Mouse (Mus musculus) lung, embryonic 15.5 days (tissue): Measurements from ENCODE around the gene Tspan11. TPM values are rescaled to one million over a fixed set of nuclear protein-coding genes. Genes with fewer than 3 reads are reported as not detected.
A peak's percentile ranks its signal among the peaks of the same experiment; 100 is the strongest.

Experiments
- ATAC-seq: fragments of 200-750 bp; cut with Nextera tagmentation; 2 replicates; pipeline ENCODE4 v1.8.0; 2017; ENCODE audit warnings: moderate number of reproducible peaks, borderline replicate concordance; ENCODE audit not compliant: low FRiP score, low TSS enrichment; ENCODE audit errors: extremely low read depth
- H3K27ac ChIP-seq: fragments of 300-500 bp; sonication (generic); 2 replicates; pipeline ENCODE4 v1.5.1; 2015; ENCODE audit warnings: moderate library complexity, mild to moderate bottlenecking, inconsistent platforms
- H3K27me3 ChIP-seq: fragments of 300-500 bp; sonication (generic); 2 replicates; pipeline ENCODE4 v1.6.1; 2015; ENCODE audit warnings: inconsistent platforms
- H3K36me3 ChIP-seq: fragments of 300-500 bp; sonication (generic); 2 replicates; pipeline ENCODE4 v1.6.1; 2015; ENCODE audit warnings: inconsistent platforms
- H3K4me1 ChIP-seq: fragments of 300-500 bp; sonication (generic); 2 replicates; pipeline ENCODE4 v1.6.1; 2015; ENCODE audit warnings: inconsistent platforms
- H3K4me2 ChIP-seq: fragments of 300-500 bp; sonication (generic); 2 replicates; pipeline ENCODE4 v1.6.1; 2015; ENCODE audit warnings: inconsistent platforms, mild to moderate bottlenecking, moderate library complexity
- H3K4me3 ChIP-seq: fragments of 300-500 bp; sonication (generic); 2 replicates; pipeline ENCODE4 v1.5.1; 2015; ENCODE audit warnings: mild to moderate bottlenecking, inconsistent platforms
- H3K9ac ChIP-seq: fragments of 300-500 bp; sonication (generic); 2 replicates; pipeline ENCODE4 v1.6.1; 2015; ENCODE audit warnings: inconsistent platforms
- H3K9me3 ChIP-seq: fragments of 300-500 bp; sonication (generic); 2 replicates; pipeline ENCODE4 v1.6.1; 2016; ENCODE audit warnings: inconsistent platforms
- WGBS: fragments of 180-500 bp; shearing (Covaris S2); methylation state at CpG from one replicate; pipeline ENCODE4 v1.1.7; 2015; 5-methylcytosine and 5-hydroxymethylcytosine counted together
- polyA plus RNA-seq: library from polyadenylated mRNA; unstranded; fragments of >200 nt; fragmentation: Nextera tagmentation; extraction: Ambion mirVana; gene quantifications from 2 replicates; pipeline ENCODE4 v1.2.1, GENCODE M21; 2015

Tspan11 gene
- polyA plus RNA-seq, 1 experiment from 2014 or later, result 21.4 TPM

- WGBS, result 58% methylated on average over 9 of the region's 9 CpGs
- Histone ChIP-seq H3K9ac (no peak overlapping the region), H3K4me3 (no peak overlapping the region), H3K9me3 (no peaks in the 10 kb centered on the region), H3K36me3 (no peaks in the 10 kb centered on the region), H3K27ac (no peak overlapping the region), H3K27me3 (no peaks in the 10 kb centered on the region), H3K4me2 (no peak overlapping the region), H3K4me1 (peaks cover 23% of the 10 kb centered on the region)
- ATAC-seq, result no peak
Observed at GRCm38 (mm10) chr6:127855711-127856295, 31.6 kb upstream of the Tspan11 start.

- Histone ChIP-seq H3K27me3 (no peaks in the 10 kb centered on the region), H3K36me3 (no peaks in the 10 kb centered on the region), H3K4me2 (no peak overlapping the region), H3K27ac (no peak overlapping the region), H3K4me1 (no peaks in the 10 kb centered on the region), H3K4me3 (no peak overlapping the region), H3K9me3 (no peaks in the 10 kb centered on the region), H3K9ac (no peak overlapping the region)
- 77% methylated on average over 9 of the region's 9 CpGs for WGBS
- ATAC-seq, result no peak
Observed at GRCm38 (mm10) chr6:127861951-127862350, 25.4 kb upstream of the Tspan11 start.

- Histone ChIP-seq H3K9ac (no peak overlapping the region), H3K4me2 (no peak overlapping the region), H3K36me3 (no peaks in the 10 kb centered on the region), H3K27me3 (no peaks in the 10 kb centered on the region), H3K9me3 (no peaks in the 10 kb centered on the region), H3K4me3 (no peak overlapping the region), H3K4me1 (peaks cover 3% of the 10 kb centered on the region; the same call in 1 of the 2 replicates), H3K27ac (no peak overlapping the region)
- no peak for ATAC-seq
- 62% methylated on average over 4 of the region's 4 CpGs for WGBS
Observed at GRCm38 (mm10) chr6:127865391-127865790, 22.0 kb upstream of the Tspan11 start.

GRCm38 (mm10) chr6:127868546-127868945, 18.8 kb upstream of the Tspan11 start:
- Histone ChIP-seq H3K36me3 (no peaks in the 10 kb centered on the region), H3K4me1 (peaks cover 3% of the 10 kb centered on the region; the same call in 1 of the 2 replicates), H3K9me3 (no peaks in the 10 kb centered on the region), H3K4me2 (no peak overlapping the region), H3K4me3 (no peak overlapping the region), H3K27ac (no peak overlapping the region), H3K9ac (no peak overlapping the region), H3K27me3 (no peaks in the 10 kb centered on the region)
- 61% methylated on average over 8 of the region's 8 CpGs for WGBS
- ATAC-seq, result no peak

GRCm38 (mm10) chr6:127869121-127869520, 18.3 kb upstream of the Tspan11 start:
- 69% methylated on average over 7 of the region's 7 CpGs for WGBS
- H3K36me3 ChIP-seq, result no peaks in the 10 kb centered on the region

GRCm38 (mm10) chr6:127870345-127871324, 16.8 kb upstream of the Tspan11 start:
- Histone ChIP-seq H3K9me3 (no peaks in the 10 kb centered on the region), H3K27ac (0 out of 2 replicates have a peak overlapping the region, but pooled peaks have one; percentile 42), H3K27me3 (no peaks in the 10 kb centered on the region), H3K4me1 (peaks cover 4% of the 10 kb centered on the region), H3K4me2 (no peak overlapping the region), H3K4me3 (no peak overlapping the region), H3K36me3 (no peaks in the 10 kb centered on the region), H3K9ac (no peak overlapping the region)
- peak; percentile 63; the same call in 1 of the 2 replicates for ATAC-seq
- WGBS, result 49% methylated on average over 12 of the region's 12 CpGs

More at GRCm38 (mm10) chr6:127869121-127869520, 18.3 kb upstream of the Tspan11 start:
- Histone ChIP-seq H3K27ac (no peak overlapping the region), H3K4me3 (no peak overlapping the region), H3K9ac (no peak overlapping the region), H3K9me3 (no peaks in the 10 kb centered on the region), H3K4me1 (peaks cover 3% of the 10 kb centered on the region; the same call in 1 of the 2 replicates), H3K4me2 (no peak overlapping the region), H3K27me3 (no peaks in the 10 kb centered on the region)
- ATAC-seq, result no peak

- Histone ChIP-seq H3K36me3 (no peaks in the 10 kb centered on the region), H3K4me1 (peaks cover 12% of the 10 kb centered on the region), H3K4me2 (no peak overlapping the region), H3K27me3 (no peaks in the 10 kb centered on the region), H3K9ac (no peak overlapping the region), H3K9me3 (no peaks in the 10 kb centered on the region), H3K4me3 (no peak overlapping the region), H3K27ac (no peak overlapping the region)
- no peak for ATAC-seq
- WGBS, result 74% methylated on average over 6 of the region's 6 CpGs
Observed at GRCm38 (mm10) chr6:127871436-127871835, 16.0 kb upstream of the Tspan11 start.

GRCm38 (mm10) chr6:127872581-127872980, 14.8 kb upstream of the Tspan11 start:
- Histone ChIP-seq H3K9me3 (no peaks in the 10 kb centered on the region), H3K4me2 (no peak overlapping the region), H3K27me3 (no peaks in the 10 kb centered on the region), H3K9ac (no peak overlapping the region), H3K4me3 (no peak overlapping the region), H3K4me1 (peaks cover 22% of the 10 kb centered on the region), H3K27ac (no peak overlapping the region), H3K36me3 (no peaks in the 10 kb centered on the region)
- 81% methylated on average over 8 of the region's 8 CpGs for WGBS
- no peak for ATAC-seq

GRCm38 (mm10) chr6:127875883-127876282, 11.5 kb upstream of the Tspan11 start:
- H3K4me2 ChIP-seq, result 0 out of 2 replicates have a peak overlapping the region, but pooled peaks have one; percentile 4
- no peaks in the 10 kb centered on the region; the same call in 1 of the 2 replicates for H3K27me3 ChIP-seq
- H3K36me3 ChIP-seq, result no peaks in the 10 kb centered on the region
- no peak overlapping the region for H3K4me3 ChIP-seq
- H3K4me1 ChIP-seq, result peaks cover 19% of the 10 kb centered on the region
- no peak overlapping the region for H3K9ac ChIP-seq
- no peak for ATAC-seq
- no peak overlapping the region for H3K27ac ChIP-seq
- WGBS, result 53% methylated on average over 11 of the region's 11 CpGs
- H3K9me3 ChIP-seq, result peaks cover 5% of the 10 kb centered on the region; the same call in 1 of the 2 replicates

- WGBS, result 32% methylated on average over 9 of the region's 9 CpGs
Observed at GRCm38 (mm10) chr6:127876436-127876835, 11.0 kb upstream of the Tspan11 start.

GRCm38 (mm10) chr6:127877026-127877425, 10.4 kb upstream of the Tspan11 start:
- peak; percentile 70; the same call in 1 of the 2 replicates for ATAC-seq
- Histone ChIP-seq H3K4me2 (0 out of 2 replicates have a peak overlapping the region, but pooled peaks have one; percentile 13), H3K4me3 (no peak overlapping the region), H3K27me3 (no peaks in the 10 kb centered on the region; the same call in 1 of the 2 replicates), H3K9me3 (peaks cover 5% of the 10 kb centered on the region; the same call in 1 of the 2 replicates), H3K36me3 (no peaks in the 10 kb centered on the region), H3K9ac (no peak overlapping the region), H3K27ac (0 out of 2 replicates have a peak overlapping the region, but pooled peaks have one; percentile 16), H3K4me1 (peaks cover 19% of the 10 kb centered on the region)
- WGBS, result 39% methylated on average over 12 of the region's 12 CpGs

More at GRCm38 (mm10) chr6:127876436-127876835, 11.0 kb upstream of the Tspan11 start:
- Histone ChIP-seq H3K27me3 (no peaks in the 10 kb centered on the region; the same call in 1 of the 2 replicates), H3K9ac (no peak overlapping the region), H3K4me1 (peaks cover 19% of the 10 kb centered on the region), H3K27ac (no peak overlapping the region; the same call in 1 of the 2 replicates), H3K4me2 (0 out of 2 replicates have a peak overlapping the region, but pooled peaks have one; percentile 4), H3K9me3 (peaks cover 5% of the 10 kb centered on the region; the same call in 1 of the 2 replicates), H3K4me3 (no peak overlapping the region), H3K36me3 (no peaks in the 10 kb centered on the region)
- peak; percentile 27; the same call in 1 of the 2 replicates for ATAC-seq
